Mouse (Mus musculus): ENCODE data around the gene Vmn1r121. TPM values are rescaled to one million over a fixed set of nuclear protein-coding genes. Genes with fewer than 3 reads are reported as not detected.

Gene Vmn1r121
- polyA plus RNA-seq (2012; ENCODE audit: low replicate concordance) = not detected in 2 replicates

GRCm38 (mm10) chr7:21098413-21098812, at the start of gene Vmn1r121:
Gene Vmn1r121 (minus strand): TSS chr7:21098513.

GRCm38 (mm10) chr7:21134028-21134427, 35.7 kb upstream of the Vmn1r121 start, which contains the start of gene Vmn1r122:
Gene Vmn1r122 (minus strand): TSS chr7:21134128.

GRCm38 (mm10) chr7:21053684-21054083, 44.6 kb downstream of the Vmn1r121 start, which contains the start of gene Vmn1r120:
Gene Vmn1r120 (minus strand): TSS chr7:21053784.

Other genes starting within 250 kb of the Vmn1r121 start
- not detected in 2 replicates for gene Vmn1r116, start 226.3 kb downstream of the Vmn1r121 start, polyA plus RNA-seq (2012; ENCODE audit: low replicate concordance)
- gene Vmn1r117, start 214.4 kb downstream of the Vmn1r121 start, polyA plus RNA-seq (2012; ENCODE audit: low replicate concordance) = not detected in 2 replicates
- gene Vmn1r118, start 186.2 kb downstream of the Vmn1r121 start, polyA plus RNA-seq (2012; ENCODE audit: low replicate concordance) = not detected in 2 replicates
- gene Vmn1r119, start 86.1 kb downstream of the Vmn1r121 start, polyA plus RNA-seq (2012; ENCODE audit: low replicate concordance) = not detected in 2 replicates
- gene Vmn1r120, start 44.7 kb downstream of the Vmn1r121 start, polyA plus RNA-seq (2012; ENCODE audit: low replicate concordance) = not detected in 2 replicates
- not detected in 2 replicates for gene Vmn1r122, start 35.6 kb upstream of the Vmn1r121 start, polyA plus RNA-seq (2012; ENCODE audit: low replicate concordance)
- gene Vmn1r123, start 63.7 kb upstream of the Vmn1r121 start, polyA plus RNA-seq (2012; ENCODE audit: low replicate concordance) = not detected in 2 replicates
- not detected in 2 replicates for gene Gm5157, start 91.9 kb upstream of the Vmn1r121 start, polyA plus RNA-seq (2012; ENCODE audit: low replicate concordance)
- not detected in 2 replicates for gene Vmn1r124, start 162.1 kb upstream of the Vmn1r121 start, polyA plus RNA-seq (2012; ENCODE audit: low replicate concordance)
- gene Vmn1r125, start 173.7 kb upstream of the Vmn1r121 start, polyA plus RNA-seq (2012; ENCODE audit: low replicate concordance) = not detected in 2 replicates
- not detected in 2 replicates for gene Vmn1r126, start 203.0 kb upstream of the Vmn1r121 start, polyA plus RNA-seq (2012; ENCODE audit: low replicate concordance)
- not detected in 2 replicates for gene Vmn1r127, start 221.3 kb upstream of the Vmn1r121 start, polyA plus RNA-seq (2012; ENCODE audit: low replicate concordance)